Mouse (Mus musculus): Measurements from ENCODE around the gene Cryba1. TPM values are rescaled to one million over a fixed set of nuclear protein-coding genes. Genes with fewer than 3 reads are reported as not detected.

Gene Cryba1
- polyA plus RNA-seq, 1 experiment from 2014 or later, result 1.2 TPM

- no peak for ATAC-seq
- Histone ChIP-seq H3K36me3 (peaks cover 28% of the 10 kb centered on the region), H3K27ac (no peak overlapping the region), H3K4me1 (replicated peaks) (no peaks in the 10 kb centered on the region), H3K27me3 (no peaks in the 10 kb centered on the region), H3K4me3 (replicated peaks) (no peak overlapping the region), H3K9me3 (no peaks in the 10 kb centered on the region), H3K4me2 (replicated peaks) (no peak overlapping the region), H3K9ac (replicated peaks) (no peak overlapping the region)
- WGBS, result 90% methylated on average over 3 of the region's 3 CpGs
Measured at GRCm38 (mm10) chr11:77709039-77709438, 16.0 kb downstream of the Cryba1 start.

GRCm38 (mm10) chr11:77705920-77706319 lies 19.2 kb downstream of the Cryba1 start:
- no peak for ATAC-seq
- Histone ChIP-seq H3K9ac (replicated peaks) (no peak overlapping the region), H3K4me1 (replicated peaks) (no peaks in the 10 kb centered on the region), H3K27ac (no peak overlapping the region), H3K27me3 (no peaks in the 10 kb centered on the region), H3K9me3 (no peaks in the 10 kb centered on the region), H3K4me2 (replicated peaks) (no peak overlapping the region), H3K36me3 (peaks cover 41% of the 10 kb centered on the region), H3K4me3 (replicated peaks) (no peak overlapping the region)
- 98% methylated on average over 3 of the region's 3 CpGs for WGBS

GRCm38 (mm10) chr11:77697232-77697631 lies 27.9 kb downstream of the Cryba1 start:
- WGBS, result 86% methylated on average over 2 of the region's 2 CpGs
- Histone ChIP-seq H3K9me3 (no peaks in the 10 kb centered on the region), H3K36me3 (peaks cover 53% of the 10 kb centered on the region), H3K4me2 (replicated peaks) (no peak overlapping the region), H3K27ac (no peak overlapping the region), H3K27me3 (no peaks in the 10 kb centered on the region), H3K4me1 (replicated peaks) (peaks cover 17% of the 10 kb centered on the region), H3K9ac (replicated peaks) (no peak overlapping the region), H3K4me3 (replicated peaks) (no peak overlapping the region)
- ATAC-seq, result no peak

- peaks cover 26% of the 10 kb centered on the region for H3K4me1 ChIP-seq (replicated peaks)
- no peak overlapping the region for H3K27ac ChIP-seq
- no peak for ATAC-seq
- no peak overlapping the region for H3K4me2 ChIP-seq (replicated peaks)
- no peaks in the 10 kb centered on the region for H3K9me3 ChIP-seq
- peaks cover 47% of the 10 kb centered on the region for H3K36me3 ChIP-seq
- H3K9ac ChIP-seq (replicated peaks), result no peak overlapping the region
- 92% methylated on average over 3 of the region's 3 CpGs for WGBS
- no peaks in the 10 kb centered on the region for H3K27me3 ChIP-seq
- no peak overlapping the region for H3K4me3 ChIP-seq (replicated peaks)
Measured at GRCm38 (mm10) chr11:77693026-77693425, 32.1 kb downstream of the Cryba1 start.

GRCm38 (mm10) chr11:77687541-77688131 lies 37.4 kb downstream of the Cryba1 start:
- WGBS, result under 1% methylated on average over 39 of the region's 40 CpGs
- H3K27ac ChIP-seq, result peak overlapping the region; percentile 98
- H3K36me3 ChIP-seq, result peaks cover 13% of the 10 kb centered on the region
- no peaks in the 10 kb centered on the region for H3K27me3 ChIP-seq
- peak overlapping the region; percentile 74 for H3K4me2 ChIP-seq (replicated peaks)
- H3K9me3 ChIP-seq, result no peaks in the 10 kb centered on the region
- H3K4me1 ChIP-seq (replicated peaks), result peaks cover 23% of the 10 kb centered on the region
- peak overlapping the region; percentile 83 for H3K4me3 ChIP-seq (replicated peaks)
- ATAC-seq, result no peak
- peak overlapping the region; percentile 98 for H3K9ac ChIP-seq (replicated peaks)

GRCm38 (mm10) chr11:77686841-77687540 lies 38.1 kb downstream of the Cryba1 start:
- Histone ChIP-seq H3K9ac (replicated peaks) (peak overlapping the region; percentile 98), H3K4me1 (replicated peaks) (peaks cover 19% of the 10 kb centered on the region), H3K27me3 (no peaks in the 10 kb centered on the region), H3K27ac (peak overlapping the region; percentile 98), H3K4me2 (replicated peaks) (peak overlapping the region; percentile 74), H3K4me3 (replicated peaks) (peak overlapping the region; percentile 83), H3K36me3 (peaks cover 7% of the 10 kb centered on the region), H3K9me3 (no peaks in the 10 kb centered on the region)
- ATAC-seq, result peak; percentile 18
- under 1% methylated on average over 61 of the region's 76 CpGs for WGBS

- peaks cover 19% of the 10 kb centered on the region for H3K4me1 ChIP-seq (replicated peaks)
- ATAC-seq, result peak; percentile 70
Measured at GRCm38 (mm10) chr11:77686346-77686840, 38.7 kb downstream of the Cryba1 start.

GRCm38 (mm10) chr11:77685383-77686265 lies 39.5 kb downstream of the Cryba1 start, which contains the start of gene Nufip2:
Gene Nufip2 (plus strand): TSS chr11:77686155.
- H3K27me3 ChIP-seq, result no peaks in the 10 kb centered on the region
- peak within 1 kb of the TSS; percentile 98 for H3K9ac ChIP-seq (replicated peaks)
- peaks cover 19% of the 10 kb centered on the region for H3K4me1 ChIP-seq (replicated peaks)
- peak within 1 kb of the TSS; percentile 83 for H3K4me3 ChIP-seq (replicated peaks)
- under 1% methylated on average over 38 of the region's 38 CpGs for WGBS
- H3K4me2 ChIP-seq (replicated peaks), result peak within 1 kb of the TSS; percentile 74
- no peaks in the 10 kb centered on the region for H3K36me3 ChIP-seq
- no peaks in the 10 kb centered on the region for H3K9me3 ChIP-seq
- H3K27ac ChIP-seq, result peak within 1 kb of the TSS; percentile 98
- peak; percentile 99 for ATAC-seq

More at GRCm38 (mm10) chr11:77686346-77686840, 38.7 kb downstream of the Cryba1 start:
- Histone ChIP-seq H3K4me2 (replicated peaks) (peak overlapping the region; percentile 74), H3K27me3 (no peaks in the 10 kb centered on the region), H3K4me3 (replicated peaks) (peak overlapping the region; percentile 83), H3K9me3 (no peaks in the 10 kb centered on the region), H3K27ac (peak overlapping the region; percentile 98), H3K36me3 (peaks cover under 1% of the 10 kb centered on the region), H3K9ac (replicated peaks) (peak overlapping the region; percentile 98)
- WGBS, result under 1% methylated on average over 30 of the region's 30 CpGs

GRCm38 (mm10) chr11:77684896-77685295 lies 40.2 kb downstream of the Cryba1 start:
- Histone ChIP-seq H3K4me2 (replicated peaks) (0 out of 2 replicates have a peak overlapping the region, but pooled peaks have one; percentile 11), H3K9ac (replicated peaks) (no peak overlapping the region), H3K36me3 (no peaks in the 10 kb centered on the region), H3K9me3 (no peaks in the 10 kb centered on the region), H3K4me3 (replicated peaks) (no peak overlapping the region), H3K27ac (no peak overlapping the region), H3K4me1 (replicated peaks) (peaks cover 19% of the 10 kb centered on the region), H3K27me3 (no peaks in the 10 kb centered on the region)
- no peak for ATAC-seq
- 71% methylated on average over 2 of the region's 2 CpGs for WGBS

GRCm38 (mm10) chr11:77680018-77680417 lies 45.1 kb downstream of the Cryba1 start:
- no peaks in the 10 kb centered on the region for H3K9me3 ChIP-seq
- no peak for ATAC-seq
- 6% methylated on average over 2 of the region's 2 CpGs for WGBS

GRCm38 (mm10) chr11:77673428-77673991 lies 51.6 kb downstream of the Cryba1 start:
- no peaks in the 10 kb centered on the region for H3K4me1 ChIP-seq (replicated peaks)
- ATAC-seq, result no peak
- H3K9me3 ChIP-seq, result no peaks in the 10 kb centered on the region
- H3K9ac ChIP-seq (replicated peaks), result no peak overlapping the region
- no peaks in the 10 kb centered on the region for H3K36me3 ChIP-seq
- H3K4me2 ChIP-seq (replicated peaks), result no peak overlapping the region
- 63% methylated on average over 4 of the region's 4 CpGs for WGBS
- H3K4me3 ChIP-seq (replicated peaks), result no peak overlapping the region
- no peak overlapping the region for H3K27ac ChIP-seq
- no peaks in the 10 kb centered on the region for H3K27me3 ChIP-seq

More at GRCm38 (mm10) chr11:77680018-77680417, 45.1 kb downstream of the Cryba1 start:
- Histone ChIP-seq H3K9ac (replicated peaks) (no peak overlapping the region), H3K27me3 (no peaks in the 10 kb centered on the region), H3K27ac (no peak overlapping the region), H3K36me3 (no peaks in the 10 kb centered on the region), H3K4me2 (replicated peaks) (no peak overlapping the region), H3K4me1 (replicated peaks) (peaks cover 3% of the 10 kb centered on the region), H3K4me3 (replicated peaks) (no peak overlapping the region)

Data from midbrain, embryonic 13.5 days (tissue).